Mouse (Mus musculus) myocyte (in vitro differentiated cells): ENCODE measurements around the gene Top1.

Experiments used
- E2F4 ChIP-seq: IDR thresholded peaks from one replicate; pipeline ENCODE4 v1.6.1; 2011; ENCODE audit warnings: mild to moderate bottlenecking, control low read depth, moderate library complexity; ENCODE audit not compliant: insufficient read depth
- POLR2A ChIP-seq: IDR thresholded peaks from one replicate; pipeline ENCODE4 v1.6.1; 2011; ENCODE audit warnings: low read depth, mild to moderate bottlenecking, control low read depth, moderate library complexity; ENCODE audit not compliant: insufficient read length
- POLR2AphosphoS2 ChIP-seq: IDR thresholded peaks from one replicate; pipeline ENCODE4 v1.6.1; 2011; ENCODE audit warnings: low read depth, control low read depth; ENCODE audit not compliant: insufficient read length

- no peak for TF ChIP-seq E2F4
- TF ChIP-seq POLR2A: no peak
- no peak for TF ChIP-seq POLR2AphosphoS2
Observed at GRCm38 (mm10) chr2:160735706-160736310, 90.1 kb downstream of the Top1 start.
